Mouse (Mus musculus): Measurements from ENCODE around the gene Zscan4b.
"Not testable (repeated sequence)": the region's sequence is repeated elsewhere in the genome, so short reads cannot be mapped to it uniquely, and the experiment has no call there.

Gene Zscan4b

DNA sequence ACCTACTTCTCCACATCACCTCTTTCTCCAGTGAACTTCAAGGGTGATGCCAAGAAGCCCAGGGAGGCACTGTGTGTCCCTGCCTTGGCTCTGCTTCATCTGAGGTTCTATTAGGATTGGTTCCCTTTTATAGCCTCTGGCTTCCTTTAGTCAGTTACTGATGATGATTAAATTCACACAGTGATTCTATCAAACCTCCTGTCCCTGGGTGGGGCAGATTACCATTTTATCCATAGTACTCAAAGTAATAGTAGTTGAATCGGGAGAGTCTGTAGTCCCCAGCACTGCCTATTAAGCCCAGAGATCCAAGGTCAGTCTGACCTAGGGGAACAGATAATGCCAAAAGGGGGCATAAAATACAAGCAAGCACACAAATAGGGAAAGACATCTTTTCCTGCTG lies at the start of gene Zscan4b:
Zscan4b (minus strand) TSS at position 101 of the 400 bp plus-strand sequence.
- not testable (repeated sequence) for DNase-seq

Data from lung, postnatal 4 days (tissue).